Mouse (Mus musculus): Measurements from ENCODE around the gene Gm10681. TPM values are rescaled to one million over a fixed set of nuclear protein-coding genes. Genes with fewer than 3 reads are reported as not detected.
"Not testable (repeated sequence)": the region's sequence is repeated elsewhere in the genome, so short reads cannot be mapped to it uniquely, and the experiment has no call there.

Gm10681 gene
- polyA plus RNA-seq, 1 experiment from 2014 or later, result not detected

DNA sequence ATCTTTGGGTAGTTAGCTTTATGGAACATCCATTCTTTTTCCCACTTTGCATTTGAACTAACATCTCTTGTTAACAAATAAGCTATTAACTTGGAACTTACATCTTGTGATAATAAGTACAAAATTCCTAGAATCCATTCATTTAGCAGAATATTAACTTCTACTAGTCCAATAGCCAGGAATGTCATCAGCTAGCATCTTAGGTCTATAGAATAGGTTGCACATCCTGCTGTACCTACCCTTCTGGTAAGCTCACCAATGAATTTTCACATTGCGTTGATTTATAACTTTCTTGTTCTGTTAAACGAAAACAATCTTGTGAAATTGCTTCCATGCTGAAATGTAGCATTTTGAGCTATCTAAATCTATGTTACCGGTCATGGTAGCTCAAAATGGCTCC lies 23.7 kb downstream of the Gm10681 start:
- not testable (repeated sequence) for H3K27me3 ChIP-seq; H3K9me3 ChIP-seq; H3K9ac ChIP-seq; H3K4me2 ChIP-seq; ATAC-seq (ENCODE audit: low FRiP score); H3K36me3 ChIP-seq; H3K27ac ChIP-seq; H3K4me1 ChIP-seq (replicated peaks); H3K4me3 ChIP-seq
- no CpG with 5 or more reads among the region's 3 CpGs for WGBS

DNA sequence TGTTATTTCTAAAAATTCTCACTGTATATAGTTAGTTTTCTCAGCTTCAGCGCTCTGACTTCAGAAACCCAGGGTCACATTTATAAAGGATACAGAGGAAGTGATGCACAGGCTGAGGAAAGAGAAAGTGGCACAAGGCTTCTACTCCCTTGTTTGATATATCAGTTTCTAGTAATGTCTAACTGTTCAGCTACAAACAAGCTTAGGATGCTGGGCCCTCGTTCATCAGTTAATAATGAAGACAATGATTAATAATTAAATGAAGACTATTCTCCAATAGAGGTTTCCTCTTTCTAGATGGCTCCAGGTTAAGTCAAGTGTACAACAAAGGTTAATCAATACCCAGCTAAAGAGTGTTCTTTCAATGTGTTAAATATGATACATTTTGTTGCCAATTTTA lies 24.8 kb downstream of the Gm10681 start:
- no CpG with 5 or more reads among the region's 2 CpGs for WGBS
- H3K27me3 ChIP-seq; H3K4me1 ChIP-seq (replicated peaks); H3K27ac ChIP-seq; H3K9ac ChIP-seq; H3K9me3 ChIP-seq; H3K4me3 ChIP-seq; H3K4me2 ChIP-seq; ATAC-seq (ENCODE audit: low FRiP score); H3K36me3 ChIP-seq: not testable (repeated sequence)

DNA sequence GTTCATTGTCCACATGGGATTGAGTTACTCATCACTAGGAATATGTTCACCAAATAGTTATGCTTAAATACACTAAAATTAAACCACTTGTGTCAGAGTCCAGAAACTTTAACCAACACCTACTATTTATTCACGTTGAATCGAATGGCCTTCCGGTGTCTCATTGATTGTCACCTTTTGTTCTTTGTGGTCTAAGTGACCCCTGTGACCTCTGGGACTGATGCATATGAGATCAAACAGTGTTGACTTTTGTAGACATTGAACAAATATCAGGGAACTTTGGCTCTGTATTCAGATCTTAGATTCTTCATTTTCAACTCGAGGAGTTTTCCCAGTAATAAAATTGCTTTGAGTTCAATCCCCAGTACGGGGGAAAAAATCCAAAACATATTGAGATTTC lies 27.9 kb downstream of the Gm10681 start:
- H3K36me3 ChIP-seq; H3K27ac ChIP-seq; H3K4me3 ChIP-seq; H3K4me2 ChIP-seq; H3K9me3 ChIP-seq; ATAC-seq (ENCODE audit: low FRiP score); H3K27me3 ChIP-seq; H3K4me1 ChIP-seq (replicated peaks); H3K9ac ChIP-seq: not testable (repeated sequence)
- WGBS, result no CpG with 5 or more reads among the region's 5 CpGs

DNA sequence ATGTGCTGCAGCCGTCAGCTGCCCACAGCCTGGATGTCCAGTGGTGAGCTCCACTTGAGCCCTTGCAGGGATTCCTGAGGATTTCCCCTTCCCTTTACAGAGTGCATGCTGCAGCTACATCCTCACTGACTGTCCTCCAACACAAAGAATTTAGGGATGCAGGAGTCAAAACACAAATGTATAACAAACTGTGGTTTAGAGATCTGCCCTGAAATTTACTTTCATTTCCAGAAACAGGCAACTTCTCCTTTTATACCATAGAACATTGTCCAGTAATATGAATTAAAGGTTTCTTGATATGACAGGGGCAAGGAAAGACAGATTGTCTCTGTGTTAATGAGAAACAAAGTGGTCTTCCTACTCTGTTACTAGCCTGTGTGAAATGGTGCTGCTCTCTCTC lies 37.8 kb downstream of the Gm10681 start:
- not testable (repeated sequence) for H3K9ac ChIP-seq; H3K4me3 ChIP-seq; ATAC-seq (ENCODE audit: low FRiP score); H3K27me3 ChIP-seq; H3K9me3 ChIP-seq; H3K4me2 ChIP-seq; H3K27ac ChIP-seq; H3K4me1 ChIP-seq (replicated peaks); H3K36me3 ChIP-seq
- no CpG with 5 or more reads among the region's 1 CpGs for WGBS

DNA sequence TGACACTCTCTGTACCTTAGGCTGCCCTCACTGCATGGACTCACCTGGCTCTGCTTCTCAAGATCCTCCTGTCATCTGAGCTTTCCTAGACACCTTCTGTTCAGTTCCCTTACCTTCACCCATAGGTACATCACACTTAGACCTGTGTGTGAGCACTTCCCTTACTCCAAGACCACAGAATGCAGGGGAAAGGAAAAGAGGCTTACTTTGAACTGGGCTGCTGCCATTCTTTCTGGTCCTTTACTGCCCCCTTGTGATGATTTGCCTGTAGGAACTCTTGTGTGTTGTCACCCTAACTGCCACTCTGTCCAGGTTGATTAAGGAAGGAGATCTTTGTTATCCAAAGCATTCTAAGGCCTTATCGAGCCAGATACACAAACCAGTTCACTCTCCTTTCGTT lies 38.4 kb downstream of the Gm10681 start:
- 0 out of 2 replicates have a peak, but pooled peaks have one; percentile 54 for ATAC-seq (ENCODE audit: low FRiP score)
- H3K36me3 ChIP-seq; H3K9ac ChIP-seq; H3K4me2 ChIP-seq; H3K4me3 ChIP-seq; H3K27me3 ChIP-seq; H3K27ac ChIP-seq; H3K4me1 ChIP-seq (replicated peaks); H3K9me3 ChIP-seq: not testable (repeated sequence)
- no CpG with 5 or more reads among the region's 2 CpGs for WGBS

DNA sequence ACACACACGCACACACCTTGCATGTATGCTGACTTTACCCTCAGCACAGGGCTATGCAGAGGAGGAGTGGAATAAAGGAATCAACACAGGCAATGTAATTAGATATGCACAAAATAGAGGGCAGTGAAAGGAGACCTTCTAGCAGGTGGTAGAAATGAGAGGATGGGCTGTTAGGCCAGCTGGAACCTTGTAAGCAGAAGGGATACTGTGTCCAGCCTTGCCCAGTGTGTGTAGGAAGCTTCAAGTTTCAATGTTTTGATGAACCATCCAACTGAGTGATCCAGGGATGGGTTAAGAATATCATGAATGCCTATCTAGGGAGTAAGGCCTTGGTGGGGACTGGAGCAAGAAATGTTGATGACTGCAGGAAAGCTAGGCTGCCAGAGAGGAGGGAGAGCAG lies 40.1 kb downstream of the Gm10681 start:
- H3K4me1 ChIP-seq (replicated peaks); H3K9ac ChIP-seq; H3K4me2 ChIP-seq; H3K4me3 ChIP-seq; H3K27me3 ChIP-seq; H3K27ac ChIP-seq; H3K9me3 ChIP-seq; H3K36me3 ChIP-seq; ATAC-seq (ENCODE audit: low FRiP score): not testable (repeated sequence)
- WGBS, result 100% methylated on average over 1 of the region's 1 CpGs

DNA sequence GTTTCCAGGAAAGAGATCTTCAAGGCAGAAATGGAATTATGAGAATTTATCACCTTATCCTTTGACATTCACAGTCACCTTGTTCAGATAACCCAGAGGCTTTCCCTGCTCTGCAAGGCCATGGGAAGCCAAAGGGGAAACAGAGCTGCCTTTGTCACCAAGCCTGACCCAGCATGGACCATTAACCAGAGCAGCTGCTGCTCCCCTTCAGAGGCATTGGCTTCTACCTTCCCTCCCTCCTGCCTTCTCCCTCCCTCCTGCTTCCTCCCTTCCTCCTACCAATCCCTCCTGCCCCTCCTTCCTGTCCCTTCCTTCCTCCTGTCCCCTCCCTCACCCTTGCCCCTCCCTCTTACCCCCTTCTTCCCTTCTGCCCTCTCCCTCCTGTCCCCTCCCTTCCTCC lies 41.0 kb downstream of the Gm10681 start:
- ATAC-seq (ENCODE audit: low FRiP score); H3K36me3 ChIP-seq; H3K4me1 ChIP-seq (replicated peaks); H3K27ac ChIP-seq; H3K4me3 ChIP-seq; H3K9me3 ChIP-seq; H3K9ac ChIP-seq; H3K4me2 ChIP-seq; H3K27me3 ChIP-seq: not testable (repeated sequence)

DNA sequence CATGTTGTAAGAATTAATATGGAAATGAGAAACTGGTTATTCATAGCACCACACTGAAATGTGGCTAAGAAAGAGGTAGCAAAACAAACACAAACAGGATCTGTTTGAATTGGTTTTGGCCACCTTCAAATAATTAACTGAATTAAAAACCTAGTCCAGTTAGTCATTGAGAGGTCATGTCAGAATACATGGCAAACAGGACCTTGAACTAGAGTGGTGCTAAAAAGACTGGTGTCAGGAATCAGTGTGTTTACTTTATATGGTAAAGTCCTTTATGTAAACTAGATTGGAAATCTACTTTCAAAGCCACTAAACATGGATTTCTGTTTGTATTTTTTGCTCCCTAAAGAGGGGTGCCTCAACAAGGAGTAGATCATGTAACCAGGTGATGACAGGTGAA lies 63.6 kb downstream of the Gm10681 start:
- H3K36me3 ChIP-seq; H3K9ac ChIP-seq; H3K4me1 ChIP-seq (replicated peaks); H3K27ac ChIP-seq; H3K9me3 ChIP-seq; H3K4me2 ChIP-seq; H3K27me3 ChIP-seq; H3K4me3 ChIP-seq; ATAC-seq (ENCODE audit: low FRiP score): not testable (repeated sequence)

DNA sequence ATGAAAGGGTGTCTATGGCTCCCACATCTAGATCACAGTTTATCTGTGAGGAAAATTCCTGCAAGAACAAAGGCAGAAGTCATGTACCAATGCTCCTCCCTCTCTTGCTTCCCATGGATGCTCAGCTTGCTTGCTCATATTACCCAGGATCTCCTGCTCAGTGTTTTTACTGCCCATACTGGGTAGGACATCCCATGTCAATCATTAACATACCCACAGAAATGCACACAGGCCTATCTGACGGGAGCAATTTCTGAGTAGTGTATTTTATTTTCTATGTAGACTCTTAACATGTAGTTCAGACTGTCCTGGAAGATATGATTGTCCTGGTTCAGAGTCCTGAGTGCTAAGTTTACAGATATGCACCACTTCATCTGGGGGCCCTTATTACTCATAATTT lies 64.1 kb downstream of the Gm10681 start:
- H3K4me1 ChIP-seq (replicated peaks); H3K27me3 ChIP-seq; H3K9ac ChIP-seq; H3K27ac ChIP-seq; ATAC-seq (ENCODE audit: low FRiP score); H3K4me3 ChIP-seq; H3K36me3 ChIP-seq; H3K9me3 ChIP-seq; H3K4me2 ChIP-seq: not testable (repeated sequence)
- no CpG with 5 or more reads among the region's 1 CpGs for WGBS

DNA sequence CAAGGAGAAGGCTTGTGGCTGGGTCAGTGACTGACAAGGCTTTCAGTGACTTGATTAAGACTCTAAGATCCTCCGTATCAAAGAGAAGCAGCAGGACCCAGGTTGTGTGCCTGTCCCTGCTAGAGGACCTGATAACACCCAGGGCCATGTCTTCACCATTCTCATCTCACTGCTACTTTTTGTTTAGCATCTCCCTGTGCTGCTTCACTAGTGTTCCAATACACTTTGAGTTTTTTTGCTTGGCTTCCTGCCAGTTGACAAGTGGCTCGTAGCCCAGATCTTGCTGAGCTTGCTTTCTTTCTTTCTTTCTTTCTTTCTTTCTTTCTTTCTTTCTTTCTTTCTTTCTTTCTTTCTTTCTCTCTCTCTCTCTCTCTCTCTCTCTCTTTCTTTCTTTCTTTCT lies 65.8 kb downstream of the Gm10681 start:
- not testable (repeated sequence) for H3K27ac ChIP-seq; ATAC-seq (ENCODE audit: low FRiP score); H3K4me2 ChIP-seq; H3K36me3 ChIP-seq; H3K9me3 ChIP-seq; H3K27me3 ChIP-seq; H3K4me1 ChIP-seq (replicated peaks); H3K9ac ChIP-seq; H3K4me3 ChIP-seq
- WGBS, result 50% methylated on average over 1 of the region's 2 CpGs

DNA sequence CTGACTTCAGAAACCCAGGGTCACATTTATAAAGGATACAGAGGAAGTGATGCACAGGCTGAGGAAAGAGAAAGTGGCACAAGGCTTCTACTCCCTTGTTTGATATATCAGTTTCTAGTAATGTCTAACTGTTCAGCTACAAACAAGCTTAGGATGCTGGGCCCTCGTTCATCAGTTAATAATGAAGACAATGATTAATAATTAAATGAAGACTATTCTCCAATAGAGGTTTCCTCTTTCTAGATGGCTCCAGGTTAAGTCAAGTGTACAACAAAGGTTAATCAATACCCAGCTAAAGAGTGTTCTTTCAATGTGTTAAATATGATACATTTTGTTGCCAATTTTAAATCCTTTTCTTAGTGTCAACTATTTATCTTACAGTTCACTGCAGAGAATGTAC lies 78.2 kb downstream of the Gm10681 start, which contains the start of gene Hsd3b4:
Gene Hsd3b4, minus strand, starts transcription at position 101 of the 400 bp plus-strand sequence.
- H3K9ac ChIP-seq; H3K27ac ChIP-seq; H3K4me1 ChIP-seq (replicated peaks); ATAC-seq (ENCODE audit: low FRiP score); H3K4me3 ChIP-seq; H3K4me2 ChIP-seq; H3K9me3 ChIP-seq; H3K27me3 ChIP-seq; H3K36me3 ChIP-seq: not testable (repeated sequence)
- no CpG with 5 or more reads among the region's 1 CpGs for WGBS

DNA sequence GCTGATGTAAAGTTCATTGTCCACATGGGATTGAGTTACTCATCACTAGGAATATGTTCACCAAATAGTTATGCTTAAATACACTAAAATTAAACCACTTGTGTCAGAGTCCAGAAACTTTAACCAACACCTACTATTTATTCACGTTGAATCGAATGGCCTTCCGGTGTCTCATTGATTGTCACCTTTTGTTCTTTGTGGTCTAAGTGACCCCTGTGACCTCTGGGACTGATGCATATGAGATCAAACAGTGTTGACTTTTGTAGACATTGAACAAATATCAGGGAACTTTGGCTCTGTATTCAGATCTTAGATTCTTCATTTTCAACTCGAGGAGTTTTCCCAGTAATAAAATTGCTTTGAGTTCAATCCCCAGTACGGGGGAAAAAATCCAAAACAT lies 81.4 kb downstream of the Gm10681 start:
- H3K9ac ChIP-seq; ATAC-seq (ENCODE audit: low FRiP score); H3K36me3 ChIP-seq; H3K27me3 ChIP-seq; H3K4me3 ChIP-seq; H3K27ac ChIP-seq; H3K4me1 ChIP-seq (replicated peaks); H3K4me2 ChIP-seq; H3K9me3 ChIP-seq: not testable (repeated sequence)
- no CpG with 5 or more reads among the region's 5 CpGs for WGBS
